Mouse (Mus musculus) urinary bladder, postnatal 14 days (tissue): ENCODE data around the gene Cdc42ep1.
"Not testable (repeated sequence)": the region's sequence is repeated elsewhere in the genome, so short reads cannot be mapped to it uniquely, and the experiment has no call there.

Source experiments
- DNase-seq: peaks from one replicate; pipeline ENCODE4 v3.0.0; 2021; ENCODE audit warnings: low spot score

Cdc42ep1 gene

DNA sequence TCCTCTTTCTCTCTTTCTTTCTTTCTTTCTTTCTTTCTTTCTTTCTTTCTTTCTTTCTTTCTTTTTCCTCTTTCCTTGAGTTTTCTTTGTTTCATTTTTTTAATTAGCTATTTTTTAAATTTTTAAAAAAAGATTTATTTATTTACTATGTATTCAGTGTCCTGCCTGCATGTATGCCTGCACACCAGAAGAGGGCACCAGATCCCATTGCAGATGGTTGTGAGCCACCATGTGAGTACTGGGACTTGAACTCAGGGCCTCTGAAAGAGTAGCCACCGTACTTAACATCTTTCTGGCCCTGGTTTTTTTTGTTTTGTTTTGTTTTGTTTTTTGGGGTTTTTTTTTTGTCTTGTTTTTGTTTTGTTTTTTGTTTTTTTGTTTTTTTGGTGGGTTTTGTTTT is 12.8 kb upstream of the Cdc42ep1 start:
- DNase-seq = no peak

DNA sequence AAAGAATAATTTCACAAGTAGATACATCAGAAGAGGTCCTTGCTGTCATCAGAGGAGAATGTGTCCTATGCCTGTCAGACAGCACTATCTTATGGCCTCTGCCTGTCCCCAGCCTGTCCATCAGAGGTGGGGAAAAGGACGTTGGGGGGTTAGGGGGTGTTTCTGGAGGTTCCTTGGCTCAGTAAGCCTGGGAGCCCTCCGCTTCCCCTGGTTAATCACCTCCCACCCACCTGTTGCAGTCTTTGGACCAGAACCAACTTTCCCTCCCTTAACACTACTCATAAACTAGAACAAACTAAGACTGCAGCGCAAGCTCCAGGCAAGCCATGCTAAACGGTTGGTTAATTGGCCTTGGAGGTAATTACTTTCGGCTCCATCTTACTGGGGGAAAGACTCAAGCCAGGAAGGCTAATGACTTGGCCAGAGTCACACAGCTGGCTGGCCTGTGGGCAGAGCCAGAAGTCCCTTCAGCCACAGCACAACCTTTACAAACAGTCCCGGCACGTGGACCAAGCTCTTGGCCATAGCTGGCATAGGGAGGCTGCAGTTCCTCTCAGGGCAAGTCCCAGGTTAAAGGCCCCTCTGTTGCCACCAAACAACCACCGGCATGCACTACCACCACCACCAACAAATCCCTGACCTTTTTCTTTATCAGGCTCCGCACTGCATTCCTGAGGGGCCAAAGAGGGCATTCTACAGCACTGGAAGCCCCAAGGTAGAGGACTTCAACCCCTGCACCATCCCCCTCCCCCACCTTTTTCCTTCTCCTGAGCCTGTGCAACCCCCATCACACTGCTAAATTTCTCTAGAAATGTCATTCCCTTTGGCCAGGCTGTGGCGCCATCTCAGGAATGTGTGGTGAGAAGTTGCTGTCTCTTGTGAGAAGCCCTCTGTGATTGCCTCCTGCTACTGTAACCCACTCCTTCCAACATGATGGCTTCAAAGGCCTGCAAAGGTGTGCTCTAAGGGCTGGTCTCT is 11.4 kb upstream of the Cdc42ep1 start:
- no peak for DNase-seq

DNA sequence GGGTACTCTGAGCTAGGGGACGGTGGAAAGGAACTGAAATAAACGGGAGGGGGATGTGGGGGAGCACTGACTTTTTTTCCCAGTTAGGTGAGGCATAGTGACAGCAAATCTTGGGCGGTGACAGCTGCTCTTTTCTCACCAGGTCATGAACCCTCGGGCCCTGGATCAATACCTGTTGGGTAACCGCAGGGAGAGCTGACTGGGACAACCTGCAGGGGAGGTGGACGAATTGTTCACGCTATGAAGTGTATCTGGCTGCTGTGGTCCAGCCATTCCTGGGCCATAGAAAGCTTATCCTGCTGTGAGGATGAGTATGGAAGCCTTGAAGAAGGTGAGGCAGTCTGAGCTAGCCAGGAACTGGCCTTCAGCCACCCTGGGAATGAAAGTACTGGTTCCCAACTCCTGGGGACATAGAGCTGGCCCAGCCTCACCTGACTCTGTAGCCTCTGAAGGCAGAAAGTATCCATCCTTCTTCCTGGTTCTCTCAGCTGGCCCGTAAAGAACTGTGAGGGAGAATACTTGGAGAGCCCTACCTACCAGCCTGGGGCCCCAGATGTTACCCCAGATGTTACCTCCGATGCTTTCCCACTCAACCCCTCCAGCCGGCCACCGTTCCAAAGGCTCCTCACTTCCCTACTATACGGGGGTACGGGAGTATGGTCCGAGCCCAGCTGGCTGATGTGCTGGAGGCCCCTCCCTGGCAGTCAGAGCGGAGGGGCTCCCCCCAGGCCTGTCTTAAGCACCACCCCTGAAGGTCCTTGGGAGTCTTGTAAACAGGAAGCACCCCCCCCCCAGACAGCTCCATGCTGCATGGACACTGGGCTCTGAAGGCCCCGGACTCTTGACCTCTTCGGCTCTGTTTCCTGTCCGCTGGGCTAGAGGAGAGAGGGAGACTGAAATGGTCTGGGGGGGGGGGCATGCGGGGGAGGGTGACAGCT is 10.4 kb upstream of the Cdc42ep1 start:
- DNase-seq = no peak

DNA sequence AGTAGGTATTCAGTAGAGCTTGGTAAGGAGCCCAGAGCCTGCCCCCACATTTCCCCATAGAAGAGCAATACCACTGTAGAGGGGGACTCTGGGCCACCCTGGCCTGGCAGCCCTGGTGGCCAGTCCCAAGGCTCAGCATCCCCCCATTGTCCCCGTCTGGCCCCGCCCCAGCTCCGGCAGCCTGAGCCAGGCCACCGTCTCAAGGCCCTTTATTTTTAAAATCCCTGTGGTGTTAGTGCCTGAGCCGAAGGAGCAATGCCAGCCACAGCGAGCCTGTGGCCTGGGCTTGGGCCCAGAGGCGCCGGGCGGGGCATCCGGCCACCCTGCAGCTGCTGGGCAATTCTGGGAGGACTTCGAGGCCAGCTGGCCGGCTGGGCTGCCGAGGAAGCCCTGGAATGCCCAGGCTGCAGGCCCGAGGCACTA is 9.7 kb upstream of the Cdc42ep1 start:
- no peak for DNase-seq

DNA sequence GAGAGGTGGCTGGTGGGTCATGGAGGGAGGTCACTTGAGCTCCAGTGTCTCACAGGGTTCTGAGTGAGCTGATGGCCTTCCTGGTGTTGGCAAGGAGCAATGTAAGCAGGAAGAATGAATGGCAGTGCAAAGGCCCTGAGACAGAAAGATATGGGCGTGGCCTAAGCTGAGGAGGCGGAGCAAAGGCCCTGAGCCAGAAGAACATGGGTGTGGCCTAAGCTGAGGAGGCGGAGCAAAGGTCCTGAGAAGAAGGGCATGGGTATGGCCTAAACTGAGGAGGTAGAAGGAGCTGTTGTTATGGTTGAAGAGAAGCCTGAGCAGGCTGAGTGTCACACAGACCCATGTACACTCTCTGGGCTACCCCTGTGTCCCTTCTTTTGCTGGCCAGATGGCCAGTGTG is 8.8 kb upstream of the Cdc42ep1 start:
- DNase-seq = no peak

DNA sequence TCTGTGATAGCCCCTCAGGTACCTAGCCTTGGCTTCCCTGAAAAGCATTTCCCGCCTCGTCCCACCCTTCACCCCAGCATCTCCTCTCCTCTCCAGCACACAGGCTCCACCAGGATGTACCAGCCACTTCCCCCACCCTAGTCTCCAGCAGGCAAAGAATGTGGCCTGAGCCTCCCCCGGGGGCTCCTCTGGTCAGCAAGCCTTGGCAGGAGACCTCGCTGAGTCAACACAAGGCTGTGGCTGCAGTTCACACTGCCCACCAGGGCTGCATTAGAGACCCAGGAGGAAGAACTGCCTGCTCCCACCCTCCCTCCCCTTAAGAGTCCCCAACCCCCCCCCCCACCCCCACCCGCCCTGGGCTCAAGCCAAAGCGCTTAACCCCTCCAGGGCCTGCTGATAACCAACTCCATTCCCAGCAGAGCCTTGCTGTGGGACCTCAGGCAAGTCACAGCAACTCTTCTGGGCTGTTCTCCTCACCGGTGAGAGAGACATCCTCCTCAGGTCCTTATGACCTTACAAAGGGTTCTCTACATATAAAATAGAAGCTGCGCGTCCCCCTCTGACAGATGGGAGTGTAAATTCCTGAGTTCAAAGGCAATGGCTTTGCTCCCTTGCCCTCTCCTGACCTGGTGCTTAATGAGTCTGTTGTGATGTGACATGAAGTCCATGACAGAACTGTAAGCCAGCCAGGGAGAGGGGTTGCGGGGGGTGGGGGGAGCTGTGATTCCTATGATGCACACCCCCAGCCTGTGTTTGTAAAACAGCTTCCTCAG is 8.0 kb upstream of the Cdc42ep1 start:
- no peak for DNase-seq

DNA sequence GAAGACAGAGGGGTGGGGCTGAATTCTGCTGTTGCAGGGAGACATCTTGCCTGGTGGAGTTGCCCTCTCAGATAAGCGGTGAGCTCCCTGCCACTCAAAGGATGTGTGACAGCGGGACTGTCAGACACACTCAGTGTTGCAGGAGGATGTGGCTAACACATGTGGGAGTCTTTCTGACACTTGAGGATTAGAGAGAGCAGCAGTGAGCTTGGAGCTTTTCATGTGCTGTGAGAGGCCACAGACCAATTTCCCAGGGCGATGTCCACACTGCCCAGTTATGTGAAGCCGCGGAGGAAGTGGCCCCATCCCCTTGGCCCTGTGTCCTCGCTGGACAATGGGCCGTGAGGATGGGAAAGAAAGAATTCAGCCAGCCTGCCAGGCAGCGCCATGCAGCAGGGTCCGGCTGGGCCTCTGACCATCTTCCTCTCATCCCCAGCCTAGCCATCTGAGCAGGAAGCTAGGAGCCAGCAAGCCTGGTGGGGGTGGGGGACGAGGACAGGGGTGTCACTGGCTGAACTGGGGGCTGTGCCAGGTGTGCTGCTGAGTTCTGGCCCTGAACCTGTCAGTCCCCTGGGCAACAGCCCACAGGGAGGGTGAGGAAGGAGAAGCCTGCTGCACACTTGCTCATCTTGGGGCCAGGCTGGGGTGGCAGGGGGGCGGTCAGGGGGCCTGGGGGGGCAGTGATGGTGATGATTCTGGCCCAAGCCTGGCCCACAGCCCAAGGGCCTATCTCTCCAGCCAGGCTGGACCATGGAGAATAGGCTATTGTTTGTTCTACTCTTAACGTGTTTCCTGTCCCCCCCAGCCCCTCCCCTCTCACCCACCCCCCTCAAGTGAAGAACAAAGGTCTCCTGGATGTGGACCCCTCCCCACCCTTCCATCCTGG is 7.0 kb upstream of the Cdc42ep1 start:
- no peak for DNase-seq

DNA sequence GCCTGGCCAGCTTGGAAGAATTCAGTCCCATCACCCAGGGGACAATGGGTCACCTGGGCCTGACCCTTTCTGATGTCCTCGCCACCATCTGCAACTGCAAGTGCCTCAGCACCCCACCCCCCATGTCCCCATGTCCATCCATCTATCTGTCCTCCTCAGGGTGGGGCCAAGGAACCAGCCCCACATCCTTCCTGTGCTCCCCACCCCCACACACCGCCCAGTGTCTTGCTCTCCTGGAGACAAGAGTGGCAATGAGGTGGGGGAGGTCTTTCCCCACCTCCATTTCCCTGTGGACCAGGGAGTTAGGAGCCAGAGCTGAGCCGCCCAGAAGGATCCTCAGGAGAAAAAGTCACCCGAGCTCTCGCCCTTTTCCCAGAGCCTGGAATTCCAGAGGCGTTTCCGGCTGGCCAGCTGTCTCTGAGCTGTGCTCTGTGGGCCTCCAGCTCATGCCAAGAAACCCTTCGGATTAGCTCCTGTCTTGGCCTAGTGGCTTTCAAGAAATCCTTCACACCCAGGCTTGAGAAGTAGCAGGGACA is 6.3 kb upstream of the Cdc42ep1 start:
- DNase-seq = no peak

DNA sequence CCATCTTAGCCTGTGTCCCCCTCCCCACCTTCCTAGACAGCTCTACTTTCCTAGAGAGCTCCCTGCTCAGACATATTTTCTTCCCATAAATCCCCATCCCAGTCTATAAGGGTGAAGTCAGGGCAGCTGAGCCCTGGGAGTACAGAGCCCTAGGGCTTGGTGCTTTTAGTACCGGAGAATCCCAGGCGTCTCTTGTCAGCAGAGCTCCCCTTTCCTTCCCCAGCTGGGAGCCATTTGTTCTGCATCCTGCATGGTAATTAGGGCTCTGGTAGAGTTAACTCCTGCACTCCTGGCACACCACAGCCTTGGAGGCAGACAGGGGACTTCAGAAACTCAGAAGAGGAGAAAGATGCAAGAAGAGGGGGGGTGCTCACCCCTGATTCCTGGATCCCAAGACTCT is 2.7 kb upstream of the Cdc42ep1 start:
- no peak for DNase-seq

DNA sequence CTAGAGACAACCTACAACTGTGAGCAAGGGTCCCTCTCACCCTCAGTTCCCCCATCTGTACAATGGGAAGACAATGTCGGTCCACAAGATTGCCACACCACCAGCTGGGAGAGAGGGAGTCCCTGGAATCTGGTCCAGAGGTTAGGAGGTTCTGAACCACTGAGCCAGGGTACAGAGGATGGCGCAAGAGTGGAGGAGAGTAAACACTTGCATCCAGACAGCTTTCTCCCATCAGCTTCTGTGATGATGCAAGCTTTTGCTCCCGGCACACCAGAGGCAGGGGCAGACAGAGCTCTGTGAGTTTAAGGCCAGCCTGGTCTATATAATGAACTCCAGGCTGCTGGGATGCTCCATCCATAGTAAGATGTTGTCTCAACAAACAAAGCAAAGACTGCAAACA is 2.2 kb upstream of the Cdc42ep1 start:
- DNase-seq = peak; percentile 47

DNA sequence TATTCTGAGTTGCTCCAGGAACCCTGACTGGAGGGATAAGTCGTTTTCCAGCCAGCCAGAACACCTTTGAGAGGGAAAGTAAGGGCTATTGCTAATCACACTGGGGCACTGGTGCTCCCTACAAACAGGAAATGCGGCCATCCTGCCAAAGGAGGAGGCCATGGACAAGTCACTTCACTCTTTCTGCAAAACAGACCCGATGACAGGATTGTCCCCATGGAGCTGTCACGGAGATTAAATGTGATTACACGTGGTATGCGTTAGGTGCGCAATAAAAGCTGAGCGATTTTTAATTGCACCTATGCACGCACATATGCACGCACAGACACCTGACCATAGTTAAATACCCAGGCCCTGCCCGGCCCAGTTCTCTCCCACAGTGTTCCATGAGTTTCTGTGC is 1.7 kb upstream of the Cdc42ep1 start:
- no peak for DNase-seq

DNA sequence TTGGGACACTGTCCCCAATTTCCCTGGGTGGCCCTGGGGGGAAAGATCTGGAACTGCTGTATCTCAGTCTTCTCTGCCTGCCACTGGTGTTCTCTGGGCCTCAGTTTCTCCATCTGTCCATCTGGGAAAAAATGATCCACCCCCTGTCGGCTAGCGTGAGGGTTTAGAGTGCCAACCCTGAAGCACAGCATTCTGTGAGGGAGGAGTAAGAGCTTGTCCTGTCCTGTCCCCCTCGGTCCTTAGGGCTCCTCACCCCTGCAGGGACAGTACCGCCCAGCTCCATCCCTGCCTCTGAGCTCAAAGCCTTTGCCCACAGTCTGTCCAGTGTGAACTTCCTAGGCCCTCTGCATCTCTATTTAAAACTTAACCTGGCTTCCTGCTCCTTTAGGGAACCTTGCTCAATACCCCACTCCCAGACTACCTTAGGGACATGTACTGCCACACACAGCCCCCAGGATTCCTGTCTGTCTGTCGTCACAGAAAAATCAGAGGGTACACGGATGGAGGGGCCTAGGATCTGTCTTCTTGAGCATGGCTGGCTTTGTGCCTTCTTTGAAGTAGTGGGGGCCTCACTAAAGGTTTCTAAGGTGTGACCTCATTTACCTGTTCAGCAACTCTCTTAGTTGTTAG is 1.1 kb upstream of the Cdc42ep1 start:
- no peak for DNase-seq

DNA sequence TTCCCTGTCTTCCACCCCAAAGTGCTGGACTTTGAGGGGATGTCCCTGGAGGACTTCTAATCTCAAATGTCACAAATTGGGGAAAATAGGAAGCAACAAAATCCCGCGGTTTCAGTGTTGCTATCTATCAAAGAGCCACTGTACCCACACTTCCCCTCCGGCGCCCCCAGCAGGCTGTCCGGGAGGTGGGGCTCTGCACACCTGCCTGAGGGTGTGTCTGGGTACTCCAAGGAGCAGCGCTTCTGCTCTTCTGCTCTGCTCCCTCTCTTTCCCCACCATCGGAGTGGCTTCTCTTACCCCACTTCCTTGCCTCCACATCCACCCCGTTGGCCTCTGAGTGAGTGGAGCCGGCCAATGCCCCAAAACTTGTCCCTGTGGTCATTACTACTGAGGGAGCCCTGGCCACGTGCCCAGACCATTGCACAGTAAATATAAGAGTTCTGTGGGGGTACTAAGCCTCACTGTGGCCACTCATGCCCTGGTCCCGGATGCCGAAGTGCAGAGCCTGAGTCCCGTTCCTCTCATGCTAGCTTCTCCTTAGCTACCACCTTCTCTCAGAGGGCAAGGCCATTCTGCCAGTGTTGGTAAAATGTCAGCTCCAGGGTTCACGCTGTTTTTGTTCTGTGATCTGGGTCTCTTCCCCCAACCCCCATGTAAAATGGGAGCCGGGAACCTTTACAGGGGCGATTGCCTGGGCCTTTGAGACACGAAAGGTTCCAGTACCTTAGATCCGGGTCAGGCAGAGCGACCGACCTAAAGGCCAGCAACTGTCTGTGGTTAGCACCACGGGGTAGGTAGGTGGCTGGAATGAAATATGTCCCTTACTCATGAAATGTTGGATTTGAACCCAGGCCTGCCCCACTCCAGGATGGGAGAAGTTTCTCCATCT is 1.4 kb downstream of the Cdc42ep1 start:
- DNase-seq = no peak

DNA sequence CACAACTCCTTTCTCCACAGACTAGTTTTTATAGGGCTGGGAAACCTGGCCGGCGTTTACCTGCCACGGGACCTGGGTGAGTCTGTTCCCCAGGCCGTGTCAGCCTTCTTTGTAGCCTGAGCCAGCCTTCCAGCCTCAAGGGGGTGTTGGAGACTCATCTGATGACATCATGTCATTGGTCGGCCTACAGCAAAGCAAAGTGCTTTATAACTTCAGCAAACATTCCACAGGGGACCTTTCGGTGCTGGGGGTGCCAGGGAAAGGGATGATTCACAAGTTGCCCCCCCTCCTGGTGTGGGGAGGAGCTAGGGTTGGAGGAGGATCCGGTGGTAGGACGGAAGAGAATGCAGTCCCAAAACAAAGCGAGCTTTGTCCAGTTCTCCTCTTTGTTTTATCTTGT is 2.4 kb downstream of the Cdc42ep1 start:
- peak; percentile 75 for DNase-seq

DNA sequence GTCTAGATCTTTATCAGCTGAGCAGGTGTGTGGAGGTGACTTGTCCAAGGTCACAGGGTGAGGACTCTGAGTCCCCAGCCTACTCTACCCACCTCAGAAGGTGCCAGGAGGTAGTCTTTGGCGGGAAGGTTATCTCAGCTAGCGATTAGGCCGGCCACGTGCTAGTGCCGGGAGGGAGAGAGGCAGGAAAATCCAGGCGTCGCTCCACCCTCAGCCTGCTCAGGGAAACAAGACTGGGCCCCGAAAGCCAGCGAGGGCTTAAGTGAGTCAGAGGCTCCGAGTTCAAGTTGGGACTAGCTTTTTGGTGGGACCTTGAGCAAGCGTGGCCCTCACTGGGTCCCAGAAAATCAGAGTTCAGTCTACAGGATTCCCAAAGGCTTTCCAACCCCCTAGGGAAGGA is 2.9 kb downstream of the Cdc42ep1 start:
- DNase-seq = peak; percentile 63

DNA sequence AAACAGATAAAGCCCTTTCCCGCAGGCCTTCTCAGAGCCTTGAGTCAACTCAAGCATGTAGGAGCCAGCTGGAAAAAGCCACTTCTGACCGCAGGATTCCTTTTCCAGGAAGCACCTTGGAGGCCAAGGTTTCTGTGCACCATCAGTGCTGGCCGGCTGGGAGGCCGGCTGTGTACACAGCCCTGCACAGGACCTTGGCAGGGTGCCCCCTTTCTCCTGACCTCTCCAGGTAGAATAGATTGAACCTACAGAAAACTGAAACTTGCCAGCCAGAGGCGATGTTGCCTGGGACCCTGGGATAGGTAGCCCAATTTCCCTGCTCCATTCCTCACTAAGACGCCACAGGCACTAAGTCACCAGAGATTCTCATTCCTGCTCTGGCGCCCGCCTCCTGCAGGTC is 3.4 kb downstream of the Cdc42ep1 start:
- peak; percentile 60 for DNase-seq

DNA sequence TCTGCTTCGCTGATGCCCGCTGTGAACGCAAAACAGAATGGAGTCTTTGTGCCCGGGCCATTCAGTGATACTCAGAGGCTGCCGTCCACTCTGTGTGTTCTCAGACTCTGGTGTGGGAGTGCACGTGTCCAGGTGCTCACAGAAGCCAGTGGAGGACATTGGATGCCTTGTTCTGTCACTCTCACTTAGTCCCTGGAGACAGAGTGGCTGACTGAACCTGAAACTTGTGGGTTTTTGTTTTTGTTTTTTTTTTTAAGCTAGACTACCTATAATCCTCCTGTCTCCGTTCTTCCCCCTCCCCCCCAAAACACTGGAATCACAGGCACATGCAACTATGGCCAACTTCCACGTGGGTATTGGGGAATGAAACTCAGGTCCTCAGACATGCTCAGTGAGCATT is 3.9 kb downstream of the Cdc42ep1 start:
- DNase-seq = no peak

DNA sequence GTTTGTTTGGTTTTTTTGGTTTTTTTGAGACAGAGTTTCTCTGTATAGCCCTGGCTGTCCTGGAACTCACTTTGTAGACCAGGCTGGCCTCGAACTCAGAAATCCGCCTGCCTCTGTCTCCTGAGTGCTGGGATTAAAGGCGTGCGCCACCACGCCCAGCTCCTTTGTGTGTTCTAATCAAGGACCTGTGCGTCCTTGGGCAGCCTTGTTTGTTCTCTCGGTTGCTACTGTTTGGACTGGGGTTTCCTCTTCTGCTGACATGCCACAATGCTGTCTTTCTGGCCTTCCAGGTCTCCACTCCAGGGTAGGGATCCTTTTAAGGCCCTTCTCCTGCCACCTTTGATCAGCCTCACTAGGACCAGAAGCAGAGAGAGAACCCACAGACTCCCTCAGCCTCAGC is 4.4 kb downstream of the Cdc42ep1 start:
- not testable (repeated sequence) for DNase-seq

DNA sequence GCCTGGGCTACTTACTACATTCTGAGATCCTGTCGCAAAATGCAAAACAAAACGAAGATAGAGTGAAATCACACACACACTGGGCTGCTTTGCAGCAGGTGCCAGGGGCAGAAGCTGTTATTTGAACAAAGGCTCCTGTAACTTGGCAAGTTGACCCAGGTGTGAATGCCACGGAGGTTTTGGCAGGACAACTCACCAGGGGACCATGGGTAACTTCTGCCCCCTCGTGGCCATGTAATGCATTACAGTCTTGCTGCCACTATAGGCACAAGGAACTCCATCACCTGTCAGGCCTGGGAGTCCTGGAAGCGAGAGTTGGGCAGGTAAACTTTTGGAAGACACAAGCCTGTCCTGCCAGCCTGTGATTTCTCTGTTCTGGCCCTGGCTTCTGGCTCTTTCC is 6.0 kb downstream of the Cdc42ep1 start:
- peak; percentile 89 for DNase-seq
